In the genomic region with DNA sequence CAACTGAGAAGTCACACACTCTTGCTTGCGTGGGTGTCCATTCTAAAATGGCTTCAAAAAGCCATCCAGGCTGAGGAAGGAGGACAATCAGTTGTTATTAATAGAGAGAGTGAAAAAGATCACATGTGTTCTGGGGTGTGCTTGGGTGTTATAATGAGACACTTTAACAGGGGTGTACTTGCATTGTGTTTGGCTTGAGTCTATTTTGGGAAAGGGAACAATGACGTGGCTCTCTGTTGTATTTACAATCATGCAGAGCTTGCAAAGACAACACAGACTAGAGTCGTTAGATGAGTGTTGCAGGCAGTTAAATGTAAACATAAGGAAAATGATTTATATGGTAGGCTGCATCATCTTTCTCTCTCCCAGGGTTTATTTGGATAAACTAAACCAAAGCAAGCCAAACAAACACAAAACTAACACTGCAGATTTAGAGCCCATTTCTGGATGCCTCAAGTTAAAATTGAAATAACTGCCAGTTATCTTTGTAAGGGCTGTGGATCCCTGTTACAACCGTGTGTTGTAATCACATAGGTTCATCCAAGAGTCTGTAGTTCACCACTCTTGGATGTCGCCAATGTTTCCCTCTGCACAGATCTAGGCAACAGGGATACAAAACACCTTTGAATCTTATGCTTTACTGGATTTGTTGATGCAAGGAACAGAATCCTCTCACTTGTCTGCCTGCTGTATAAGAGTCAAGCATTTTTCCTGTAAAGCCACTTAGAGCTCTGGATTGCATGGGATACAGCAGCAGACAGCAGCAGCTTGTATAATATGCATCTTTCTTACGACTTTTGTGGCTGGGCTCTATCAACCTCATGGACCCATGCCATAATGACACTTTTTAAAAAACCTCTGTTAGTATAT, we compare ENCODE assay signal across 19 mouse cellular contexts.
A peak's percentile ranks its signal among the peaks of the same experiment; 100 is the strongest.
DNase-seq lines count a peak whose midpoint lies in the region; ATAC-seq and TF ChIP-seq lines count a peak whose summit lies in the region.
"Had no signal": no experiment of that assay in that cellular context is flagged by ENCODE, and none has a peak within 500 bp of the region (broad histone marks: within the 10 kb centered on the region; RNA-seq: fewer than 3 reads in every experiment).

No protein-coding gene starts in this region.

- no peaks in the 10 kb centered on the region for H3K36me3 ChIP-seq in kidney, postnatal 0 days (ENCODE audit: insufficient read depth, low read length)
- no peaks in the 10 kb centered on the region for H3K36me3 ChIP-seq in stomach, embryonic 14.5 days (ENCODE audit: control insufficient read depth, insufficient read depth, low read length)
- no peaks in the 10 kb centered on the region for H3K36me3 ChIP-seq in liver, postnatal 0 days (replicated peaks; ENCODE audit: insufficient read depth, low read length)
- H3K36me3 ChIP-seq: embryonic facial prominence, embryonic 10.5 days; hindbrain, embryonic 13.5 days; midbrain, embryonic 12.5 days had no signal

- peak; percentile 34 for DNase-seq in kidney, postnatal 0 days (ENCODE audit: low spot score)
- DNase-seq in kidney, postnatal 10 days, result no peak
- DNase-seq in NIH3T3 (ENCODE audit: low read depth) (peak; percentile 56), adipocyte (ENCODE audit: low spot score) (peak; percentile 21)
- no peak for DNase-seq in liver, postnatal 0 days
- no peak for DNase-seq in cerebellum, postnatal 36 days
- DNase-seq: adrenal gland, postnatal 10 days; cerebellum, adult 9-10 months; gastrocnemius, postnatal 10 days; heart, postnatal 14 days; kidney, postnatal 14 days; thymus, postnatal 25 days had no signal

- H3K4me1 ChIP-seq in kidney, postnatal 0 days (replicated peaks; ENCODE audit: insufficient read depth, low read length), result no peaks in the 10 kb centered on the region
- no peaks in the 10 kb centered on the region; the same call in 1 of the 2 replicates for H3K4me1 ChIP-seq in stomach, embryonic 14.5 days (ENCODE audit: control insufficient read depth, insufficient read depth, low read length)
- no peaks in the 10 kb centered on the region for H3K4me1 ChIP-seq in liver, postnatal 0 days (ENCODE audit: insufficient read depth)
- H3K4me1 ChIP-seq: embryonic facial prominence, embryonic 10.5 days; hindbrain, embryonic 13.5 days; midbrain, embryonic 12.5 days had no signal

- no peak overlapping the region for H3K27ac ChIP-seq in kidney, postnatal 0 days
- no peak overlapping the region for H3K27ac ChIP-seq in stomach, embryonic 14.5 days (ENCODE audit: low read length)
- no peak overlapping the region for H3K27ac ChIP-seq in liver, postnatal 0 days (ENCODE audit: low read depth)
- H3K27ac ChIP-seq: embryonic facial prominence, embryonic 10.5 days; hindbrain, embryonic 13.5 days; midbrain, embryonic 12.5 days had no signal

- no peaks in the 10 kb centered on the region for H3K9me3 ChIP-seq in kidney, postnatal 0 days (replicated peaks; ENCODE audit: low read length)
- no peaks in the 10 kb centered on the region for H3K9me3 ChIP-seq in stomach, embryonic 14.5 days (ENCODE audit: control insufficient read depth, low read depth, low read length)
- H3K9me3 ChIP-seq in liver, postnatal 0 days (ENCODE audit: low read length), result no peaks in the 10 kb centered on the region
- H3K9me3 ChIP-seq: embryonic facial prominence, embryonic 10.5 days; hindbrain, embryonic 13.5 days; midbrain, embryonic 12.5 days had no signal

- TF ChIP-seq EP300 in liver, postnatal 0 days (IDR thresholded peaks at IDR 0.05; ENCODE audit: low read depth), result no peak

- no peak overlapping the region for H3K9ac ChIP-seq in kidney, postnatal 0 days (ENCODE audit: low read depth, low read length)
- H3K9ac ChIP-seq in stomach, embryonic 14.5 days (replicated peaks; ENCODE audit: low read depth, low read length), result no peak overlapping the region
- no peak overlapping the region for H3K9ac ChIP-seq in liver, postnatal 0 days (replicated peaks)
- H3K9ac ChIP-seq: hindbrain, embryonic 13.5 days; midbrain, embryonic 12.5 days had no signal

- no peak for TF ChIP-seq CTCF in kidney, postnatal 0 days (IDR thresholded peaks at IDR 0.05; ENCODE audit: low read depth)
- TF ChIP-seq CTCF in liver, postnatal 0 days (IDR thresholded peaks at IDR 0.05; ENCODE audit: low read depth), result no peak

- no peak for ATAC-seq in kidney, postnatal 0 days (replicated peaks; ENCODE audit: low FRiP score, low read depth)
- peak; percentile 49; the same call in 1 of the 2 replicates for ATAC-seq in stomach, embryonic 14.5 days (ENCODE audit: insufficient number of reproducible peaks, insufficient read depth, low FRiP score, low read depth)
- no peak for ATAC-seq in liver, postnatal 0 days
- ATAC-seq: activated CD4-positive, CD25-positive, alpha-beta regulatory T cell, adult 4 months; forebrain, embryonic 16.5 days had no signal

- H3K4me3 ChIP-seq in kidney, postnatal 0 days (replicated peaks; ENCODE audit: low read depth, low read length), result no peak overlapping the region
- no peak overlapping the region for H3K4me3 ChIP-seq in stomach, embryonic 14.5 days (ENCODE audit: low read depth, low read length)
- H3K4me3 ChIP-seq in liver, postnatal 0 days (ENCODE audit: low read depth, low read length), result no peak overlapping the region
- H3K4me3 ChIP-seq: embryonic facial prominence, embryonic 10.5 days; hindbrain, embryonic 13.5 days; midbrain, embryonic 12.5 days had no signal

- no peaks in the 10 kb centered on the region for H3K27me3 ChIP-seq in kidney, postnatal 0 days (ENCODE audit: insufficient read depth, low read length)
- no peaks in the 10 kb centered on the region for H3K27me3 ChIP-seq in stomach, embryonic 14.5 days (ENCODE audit: control insufficient read depth, insufficient read depth, low read length)
- H3K27me3 ChIP-seq in liver, postnatal 0 days (ENCODE audit: insufficient read depth, low read length), result no peaks in the 10 kb centered on the region
- H3K27me3 ChIP-seq: hindbrain, embryonic 13.5 days; midbrain, embryonic 12.5 days had no signal

- H3K4me2 ChIP-seq in kidney, postnatal 0 days (ENCODE audit: low read length), result no peak overlapping the region
- no peak overlapping the region for H3K4me2 ChIP-seq in stomach, embryonic 14.5 days (replicated peaks; ENCODE audit: low read depth, low read length)
- H3K4me2 ChIP-seq in liver, postnatal 0 days (ENCODE audit: low read depth, low read length), result no peak overlapping the region
- H3K4me2 ChIP-seq: heart, embryonic 11.5 days; hindbrain, embryonic 13.5 days; midbrain, embryonic 12.5 days had no signal

- WGBS in kidney, postnatal 0 days, result 42% methylated on average over 6 of the region's 6 CpGs
- 38% methylated on average over 6 of the region's 6 CpGs for WGBS in stomach, embryonic 14.5 days
- WGBS in liver, postnatal 0 days (ENCODE audit: insufficient replicate concordance), result 52% methylated on average over 6 of the region's 6 CpGs

Comparison
In these comparisons a context has a peak if more than half of its experiments do, and no peak if none do; other contexts are left out.
1. DNase-seq: peak in kidney, postnatal 0 days (single experiment), NIH3T3 (single experiment) and adipocyte (single experiment); none in kidney, postnatal 10 days (single experiment), liver, postnatal 0 days (single experiment) and cerebellum, postnatal 36 days (0 of 2).